Mouse (Mus musculus): ENCODE results near the gene Qdpr.
A peak's percentile ranks its signal among the peaks of the same experiment; 100 is the strongest.

- TF ChIP-seq POLR2A (IDR thresholded peaks at IDR 0.05; ENCODE audit: low read depth, low read length) (peak; percentile 78), CTCF (IDR thresholded peaks at IDR 0.05; ENCODE audit: extremely low read depth, insufficient read length, insufficient replicate concordance, low read depth, low read length) (no peak)
These were observed at the start of gene Qdpr for GRCm38 (mm10) chr5:45449831-45450716.
